Mouse (Mus musculus): Measurements from ENCODE around the gene Rabep1.

Rabep1 gene

DNA sequence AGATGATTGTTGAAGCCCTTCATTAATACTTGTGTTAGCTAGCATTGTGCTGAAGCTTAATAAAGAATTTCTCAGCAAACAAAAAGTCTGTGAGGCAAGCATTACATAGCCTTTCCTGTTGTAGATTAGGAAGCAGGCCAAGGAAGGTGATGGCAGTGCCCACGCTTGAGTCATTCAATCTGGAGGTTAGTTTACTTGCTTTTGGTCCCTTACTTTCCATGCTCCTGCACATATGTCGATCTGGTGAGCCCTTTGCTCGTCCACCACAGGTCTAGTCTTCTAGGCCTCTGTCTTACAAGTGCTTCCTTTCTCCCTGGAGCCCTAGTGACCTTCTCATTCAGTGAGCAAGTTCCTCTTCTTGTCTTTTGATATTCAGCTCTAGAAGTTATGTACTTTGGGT is 62.1 kb downstream of the Rabep1 start:
- no peak for DNase-seq

DNA sequence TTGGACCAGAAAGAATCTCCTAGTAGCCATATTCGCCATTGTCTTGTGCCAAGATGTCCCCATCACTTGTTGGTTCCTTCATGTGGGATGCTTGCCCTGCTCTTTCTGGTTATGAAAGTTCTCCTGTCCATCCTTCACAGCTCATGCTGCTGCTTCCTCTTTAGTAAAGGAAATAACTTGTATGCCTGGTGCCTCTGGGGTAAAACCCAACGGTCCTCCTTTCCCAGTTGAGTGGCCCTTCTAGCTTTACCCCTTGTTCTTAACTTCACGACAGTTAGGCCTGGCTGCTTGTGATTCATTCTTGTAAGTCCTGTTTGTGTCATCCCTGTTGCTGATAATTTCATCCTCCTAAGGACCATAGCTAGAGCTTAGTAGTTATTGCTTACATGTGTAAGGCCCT is 66.7 kb downstream of the Rabep1 start:
- DNase-seq = no peak

GRCm38 (mm10) chr11:70911920-70912319 is 67.3 kb downstream of the Rabep1 start:
- DNase-seq = no peak

DNA sequence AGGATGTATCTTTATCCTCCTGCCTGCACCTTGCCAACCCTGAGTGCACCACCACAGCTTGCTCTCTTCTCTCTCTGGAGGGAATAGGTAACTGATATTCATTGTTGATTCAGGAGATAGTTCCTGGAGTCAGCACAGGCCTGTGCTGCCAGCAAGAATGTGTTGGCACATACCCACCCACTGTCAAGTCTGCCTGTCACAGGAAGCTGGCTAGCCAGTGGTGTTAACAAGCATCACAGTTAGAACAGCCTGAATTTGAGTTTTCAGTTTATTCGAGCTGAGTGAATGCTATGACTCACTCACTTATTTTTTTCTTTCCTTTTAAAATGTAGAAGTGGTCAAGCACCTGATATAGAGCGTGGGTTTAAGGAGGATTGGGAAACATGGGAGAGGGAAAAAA is 73.3 kb downstream of the Rabep1 start:
- no peak for DNase-seq

DNA sequence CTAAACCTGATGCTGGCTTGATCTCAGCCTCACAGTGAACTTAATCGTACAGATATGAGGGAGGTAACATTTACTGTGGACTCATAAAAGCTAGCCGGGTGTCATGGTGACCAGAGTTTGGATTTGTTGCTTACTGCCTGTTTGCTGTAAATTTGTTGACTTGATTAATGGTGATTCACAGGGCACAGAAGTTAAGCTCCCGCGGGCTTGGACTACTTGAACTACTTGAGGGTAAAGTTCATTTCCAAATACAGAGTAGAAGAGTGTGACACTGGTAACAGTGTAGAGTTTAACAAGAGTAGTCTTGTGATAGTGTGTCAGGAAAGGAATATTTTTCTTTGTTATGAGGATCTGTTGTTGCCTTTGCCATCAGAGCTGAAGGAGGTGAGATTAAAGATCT is 74.9 kb downstream of the Rabep1 start:
- DNase-seq = no peak

GRCm38 (mm10) chr11:70931461-70931860 is 86.9 kb downstream of the Rabep1 start:
- no peak for DNase-seq

- DNase-seq = no peak
These were observed 90.7 kb downstream of the Rabep1 start for GRCm38 (mm10) chr11:70935316-70935715.

DNA sequence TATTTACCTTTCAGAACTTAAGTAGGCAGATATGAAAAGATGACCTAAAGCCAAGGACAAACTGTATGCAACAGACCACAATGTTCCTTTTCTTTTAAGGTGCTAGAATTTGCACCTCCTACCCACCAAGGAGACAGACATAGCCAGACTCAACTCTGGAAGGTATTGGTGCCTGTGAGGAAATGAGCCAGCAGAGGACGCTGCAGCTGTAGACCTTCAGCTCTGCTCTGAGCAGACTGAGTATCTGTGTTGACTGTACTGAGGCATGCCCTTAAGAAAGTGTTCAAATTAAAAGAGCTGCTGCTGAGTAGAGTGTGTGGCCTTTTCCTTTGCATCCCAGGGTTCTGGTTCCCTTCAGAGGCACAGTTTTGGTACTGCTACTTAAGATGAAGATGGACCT is 98.0 kb downstream of the Rabep1 start:
- no peak for DNase-seq

DNA sequence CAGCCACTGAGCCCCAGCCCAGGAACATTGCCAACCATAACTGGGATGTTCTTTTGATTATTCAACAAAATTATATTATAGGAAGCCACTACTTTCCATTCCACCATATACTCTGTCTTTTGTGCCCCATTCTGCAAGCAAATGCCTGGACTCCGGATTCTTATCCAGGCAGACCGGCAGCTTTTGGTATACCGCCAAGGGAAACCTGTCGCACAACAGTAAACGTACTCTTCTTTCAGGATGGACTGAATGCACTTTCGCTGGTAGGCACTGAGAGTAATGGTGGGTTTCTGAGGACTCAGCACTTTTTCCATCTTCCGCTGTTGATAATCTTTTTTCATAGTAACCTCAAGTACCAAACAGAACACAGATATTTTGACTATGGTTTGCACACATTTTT is 99.1 kb downstream of the Rabep1 start:
- no peak for DNase-seq

DNA sequence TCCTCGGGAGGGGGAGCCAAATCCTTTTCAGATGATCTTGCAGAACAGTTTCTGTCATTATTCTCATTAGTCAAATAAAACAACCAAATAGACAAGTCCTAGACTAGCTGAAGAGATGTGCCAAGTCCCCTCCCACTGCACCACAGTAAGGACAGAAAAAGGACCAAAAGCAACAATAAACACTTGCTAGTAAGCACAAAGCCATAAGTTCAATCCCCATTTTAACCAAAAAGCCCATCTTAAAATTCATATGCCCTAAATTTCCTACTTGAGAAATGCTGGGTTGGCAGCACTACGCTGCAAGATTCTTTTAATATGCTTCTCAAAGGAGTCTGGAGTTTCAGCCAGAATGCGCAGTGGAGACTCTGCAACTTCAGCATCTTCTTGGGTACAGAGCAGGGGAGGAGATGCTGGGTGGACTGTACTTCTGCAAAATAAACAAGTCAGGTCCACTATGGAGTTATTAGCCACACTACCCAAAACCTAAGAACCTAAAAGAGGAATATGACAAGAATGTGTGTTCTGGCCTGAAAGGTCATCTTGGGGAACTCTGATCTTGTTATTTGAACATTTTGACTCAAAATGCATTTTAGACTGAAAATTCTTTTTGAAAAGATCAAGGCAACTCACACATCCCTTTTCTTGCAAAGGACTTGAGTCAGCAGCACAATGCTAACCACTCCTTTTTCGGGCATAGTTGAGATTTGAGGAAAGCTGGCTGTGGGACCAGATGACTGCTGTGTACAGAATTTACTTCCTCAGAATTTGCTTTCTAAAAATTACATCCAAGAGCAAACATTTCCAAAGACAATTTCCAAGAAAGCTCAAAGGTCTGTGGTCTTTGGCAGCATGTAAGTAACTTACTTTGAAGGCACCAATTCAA is 100.6 kb downstream of the Rabep1 start:
- no peak for DNase-seq

GRCm38 (mm10) chr11:70954711-70955110 is 110.1 kb downstream of the Rabep1 start:
- no peak for DNase-seq

- DNase-seq = no peak
These were observed 116.4 kb downstream of the Rabep1 start for GRCm38 (mm10) chr11:70960786-70961554.

DNA sequence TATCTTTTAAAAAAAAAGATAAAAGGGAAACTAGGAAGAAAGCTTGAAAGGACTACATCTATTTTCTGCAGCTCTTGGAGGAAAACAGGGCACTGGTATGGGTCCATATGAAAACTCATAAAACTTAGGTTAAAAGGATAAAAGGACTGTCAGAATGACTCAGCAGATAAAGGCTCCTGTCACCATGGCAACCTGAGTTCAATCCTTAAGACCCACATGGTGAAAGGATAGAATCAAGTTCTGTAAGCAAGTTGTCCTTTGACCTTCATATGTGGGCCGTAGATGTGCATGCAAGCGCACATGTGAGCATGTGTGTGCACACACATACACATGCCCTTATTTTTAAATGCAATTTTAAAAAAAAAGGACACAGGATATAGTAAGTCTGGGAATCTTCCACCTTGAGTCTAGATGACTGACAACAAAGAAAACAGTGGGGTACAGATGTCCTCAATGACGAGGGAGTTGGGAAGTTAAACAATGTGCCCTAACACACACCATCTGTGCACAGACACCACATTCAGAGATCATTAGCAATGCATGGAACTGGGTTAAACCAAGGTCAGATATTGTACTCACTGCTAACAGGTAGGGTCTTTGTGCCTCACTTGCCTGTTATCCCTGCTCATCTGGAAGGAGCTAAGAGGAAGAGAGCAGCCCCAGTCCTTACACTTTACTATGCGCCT is 119.8 kb downstream of the Rabep1 start:
- no peak for DNase-seq

- no peak for DNase-seq
These were observed 124.8 kb downstream of the Rabep1 start for GRCm38 (mm10) chr11:70969271-70969794.

DNA sequence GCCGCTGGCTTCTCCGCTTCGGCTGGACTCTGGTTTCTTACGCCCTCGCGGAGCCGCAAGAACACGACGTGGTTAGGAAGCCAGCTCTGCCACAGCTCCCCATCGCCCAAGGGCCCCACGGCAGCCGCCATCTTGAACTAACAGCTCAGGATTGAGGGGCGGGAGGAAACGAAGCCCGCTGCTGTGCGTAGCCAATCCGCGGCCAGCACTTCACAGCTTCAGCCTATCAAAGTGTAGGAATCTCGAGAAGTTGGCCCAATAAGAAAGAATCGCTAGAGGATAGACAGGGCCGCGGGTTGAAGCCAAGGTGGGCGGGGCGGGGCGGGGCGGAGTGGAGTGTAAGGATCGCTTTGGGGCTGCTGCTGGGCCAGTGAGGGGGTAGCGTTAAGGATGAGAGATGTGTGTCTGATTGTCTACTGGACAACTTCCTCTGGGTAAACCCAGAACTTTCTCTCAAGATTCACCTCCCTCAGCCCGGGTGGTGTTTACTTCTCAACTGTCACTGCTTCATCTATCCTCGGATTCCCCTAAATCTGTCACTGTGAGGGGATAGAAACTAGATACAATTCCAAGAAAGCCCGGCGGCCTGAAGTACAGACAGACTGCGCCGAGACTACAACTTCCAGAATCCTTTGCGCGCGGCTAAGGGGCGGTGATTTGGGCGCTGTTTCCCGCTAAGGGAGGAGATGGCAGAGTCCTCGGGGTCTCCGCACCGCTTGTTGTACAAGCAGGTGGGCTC is 125.4 kb downstream of the Rabep1 start, which contains the start of the genes Nup88 and Rpain:
Gene Nup88, minus strand, starts transcription at position 153 of the 739 bp plus-strand sequence.
Gene Rpain, plus strand, starts transcription at position 393 of the 739 bp plus-strand sequence.
- DNase-seq = peak; percentile 88 to 89

DNA sequence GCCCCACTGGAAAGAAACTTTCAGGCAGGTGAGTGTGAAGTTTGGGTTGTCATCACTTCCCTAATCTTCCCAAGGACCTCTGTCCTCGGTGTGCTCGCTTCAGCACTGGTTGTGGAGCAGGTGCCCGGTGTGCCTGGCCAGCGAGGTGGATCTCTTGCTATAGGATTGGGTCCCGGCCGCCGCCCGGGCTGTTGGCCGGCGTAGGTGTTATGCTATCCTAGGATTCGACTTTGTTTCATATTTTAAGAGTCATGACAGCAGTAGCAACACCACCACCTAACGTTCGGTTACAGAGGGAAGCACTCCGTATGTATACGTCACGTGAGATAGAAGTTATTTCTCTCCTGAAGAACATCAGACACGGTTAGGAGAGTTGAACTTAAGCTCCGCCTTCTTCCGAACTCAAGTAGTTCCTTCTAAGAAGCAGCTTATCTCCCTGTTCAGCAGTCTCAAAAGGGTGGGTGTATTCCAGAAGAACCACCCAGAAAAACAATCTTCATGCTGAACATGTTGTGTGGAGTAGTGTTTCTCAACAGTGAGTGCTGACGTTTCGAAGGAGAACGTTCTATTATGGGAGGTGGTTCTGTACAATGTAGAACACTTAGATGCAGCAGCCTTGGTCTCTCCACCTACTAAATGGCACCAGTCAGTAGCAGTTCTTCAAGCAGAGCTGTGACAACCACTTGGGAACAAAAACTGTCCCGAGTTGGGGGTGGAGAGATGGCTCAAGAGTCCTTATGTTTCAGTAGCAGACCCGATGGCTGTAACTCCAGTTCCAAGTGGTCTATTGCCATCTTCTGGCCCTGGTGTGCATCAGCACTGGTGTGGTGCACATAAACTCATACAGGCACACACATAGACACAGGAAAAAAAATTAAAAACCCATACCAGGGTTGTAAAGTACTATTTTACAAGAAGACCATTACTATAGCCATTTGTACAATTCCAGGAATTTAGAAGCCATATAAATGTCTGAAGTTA is 126.3 kb downstream of the Rabep1 start:
- peak; percentile 21 to 37 for DNase-seq

DNA sequence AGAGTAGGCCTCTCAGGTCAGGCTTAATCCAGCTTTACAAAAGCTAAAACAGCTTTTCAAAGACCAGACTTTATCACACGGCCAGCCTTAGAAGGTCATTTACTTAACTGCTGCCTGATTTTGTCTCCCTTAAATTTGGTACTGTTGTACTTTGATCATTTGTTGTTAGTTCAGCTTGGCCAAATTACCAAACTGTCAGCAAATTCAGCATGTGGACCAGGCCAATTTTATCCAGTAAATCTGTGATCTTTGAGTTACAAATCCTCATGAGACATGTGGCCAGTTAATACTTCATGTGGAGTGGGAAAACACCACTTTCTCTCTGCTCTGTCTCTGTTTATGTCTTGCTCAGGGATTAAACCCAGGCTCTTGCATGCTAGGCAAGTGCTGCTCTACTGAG is 128.0 kb downstream of the Rabep1 start:
- DNase-seq = no peak

DNA sequence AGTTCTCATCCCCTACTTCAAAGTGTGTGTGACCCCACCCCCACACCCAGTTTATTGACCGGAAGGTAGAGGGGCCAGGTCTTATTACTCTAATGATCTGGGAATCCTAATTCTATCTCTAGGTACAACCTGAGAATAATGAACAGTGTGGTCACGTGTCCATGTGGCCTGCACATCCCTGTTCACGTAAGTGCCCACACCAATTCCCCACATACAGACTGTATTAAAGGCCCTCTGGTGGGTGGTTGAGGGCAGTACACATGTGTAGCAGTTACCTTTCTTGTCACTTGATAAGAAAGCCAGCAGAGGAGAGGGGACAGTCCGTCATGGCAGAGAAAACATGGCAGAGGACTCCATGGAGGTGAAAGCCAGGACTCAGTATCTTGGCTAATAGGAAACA is 129.4 kb downstream of the Rabep1 start:
- DNase-seq = peak; percentile 20 to 39

GRCm38 (mm10) chr11:70975193-70975592 is 130.6 kb downstream of the Rabep1 start:
- DNase-seq = no peak

DNA sequence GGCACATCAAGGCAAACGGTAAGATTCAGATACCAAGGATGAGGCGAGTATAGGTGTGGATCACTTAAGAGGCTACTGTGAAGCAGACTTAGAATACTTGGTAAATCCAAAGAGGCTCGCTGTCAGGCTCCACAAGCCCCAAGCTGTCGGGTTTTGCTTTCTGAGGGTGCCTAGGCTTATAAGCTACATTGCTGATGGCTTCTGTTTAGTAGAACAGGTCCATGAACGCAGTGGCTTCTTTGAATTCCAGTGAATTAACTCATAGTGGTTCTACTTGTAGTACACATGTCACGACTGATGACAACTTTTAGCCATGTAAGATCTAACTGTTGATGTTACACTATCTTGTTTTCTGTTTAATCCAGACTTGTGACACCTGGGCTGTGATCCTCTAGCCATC is 132.7 kb downstream of the Rabep1 start:
- no peak for DNase-seq

DNA sequence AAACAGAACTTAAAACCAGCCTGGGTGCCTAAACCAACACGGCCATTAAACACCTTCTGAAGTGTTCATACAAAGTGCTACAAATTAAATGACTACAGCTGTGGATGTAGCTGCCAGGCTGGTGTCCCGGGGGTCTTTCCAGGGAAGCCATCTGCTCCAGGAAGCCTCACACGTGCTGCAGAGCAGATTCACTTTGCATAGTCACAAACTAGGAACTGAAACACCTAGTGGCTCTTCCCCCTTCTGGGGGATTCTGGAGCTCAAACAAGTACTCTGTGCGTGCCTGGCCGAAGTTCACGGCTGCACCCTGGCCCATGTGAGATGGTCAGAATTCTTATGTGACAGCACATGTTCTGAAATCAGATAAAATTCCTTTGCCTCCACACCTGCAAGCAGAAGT is 135.7 kb downstream of the Rabep1 start:
- no peak for DNase-seq

All from B cell, adult 2 months (primary cell).